Mouse (Mus musculus): ENCODE measurements around the gene Bub1b. TPM values are rescaled to one million over a fixed set of nuclear protein-coding genes. Genes with fewer than 3 reads are reported as not detected.
"Not testable (repeated sequence)": the region's sequence is repeated elsewhere in the genome, so short reads cannot be mapped to it uniquely, and the experiment has no call there.

Gene Bub1b
- polyA plus RNA-seq, 1 experiment from 2014 or later, result 42.9 TPM

- peaks cover 26% of the 10 kb centered on the region for H3K36me3 ChIP-seq
- H3K4me1 ChIP-seq, result no peaks in the 10 kb centered on the region
- 45% methylated on average over 5 of the region's 5 CpGs for WGBS
- H3K27me3 ChIP-seq, result no peaks in the 10 kb centered on the region
- H3K27ac ChIP-seq (replicated peaks), result no peak overlapping the region
- no peak overlapping the region for H3K4me2 ChIP-seq (replicated peaks)
- no peak for ATAC-seq (replicated peaks)
- H3K4me3 ChIP-seq, result no peak overlapping the region
- H3K9ac ChIP-seq (replicated peaks), result no peak overlapping the region
- H3K9me3 ChIP-seq, result no peaks in the 10 kb centered on the region
These were observed 35.4 kb downstream of the Bub1b start for GRCm38 (mm10) chr2:118633441-118633840.

DNA sequence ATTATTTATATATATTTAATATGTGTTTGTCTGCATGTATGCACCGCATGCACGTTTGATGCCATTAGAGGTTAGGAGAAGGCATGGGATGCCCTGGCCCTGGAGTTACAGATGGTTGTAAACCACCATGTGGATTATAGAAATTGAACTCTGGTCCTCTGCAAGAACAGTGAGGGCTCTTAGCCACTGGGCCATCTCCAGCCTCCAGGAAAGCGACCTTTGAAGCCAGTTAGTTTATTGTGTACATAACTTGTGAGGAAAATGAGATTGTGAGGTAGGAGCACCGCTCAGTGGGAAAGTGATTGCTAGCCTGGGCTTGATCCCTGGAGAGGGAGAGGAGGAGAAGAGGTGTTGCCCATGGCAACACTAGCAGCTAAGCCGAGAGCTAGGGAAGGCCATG, 39.2 kb downstream of the Bub1b start:
- H3K9me3 ChIP-seq, result no peaks in the 10 kb centered on the region
- no peak overlapping the region for H3K27ac ChIP-seq (replicated peaks)
- 83% methylated on average over 5 of the region's 5 CpGs for WGBS
- H3K27me3 ChIP-seq, result no peaks in the 10 kb centered on the region
- H3K4me1 ChIP-seq, result no peaks in the 10 kb centered on the region
- ATAC-seq (replicated peaks), result no peak
- H3K36me3 ChIP-seq, result peaks cover 16% of the 10 kb centered on the region
- no peak overlapping the region for H3K4me3 ChIP-seq
- no peak overlapping the region for H3K4me2 ChIP-seq (replicated peaks)
- H3K9ac ChIP-seq (replicated peaks), result no peak overlapping the region

DNA sequence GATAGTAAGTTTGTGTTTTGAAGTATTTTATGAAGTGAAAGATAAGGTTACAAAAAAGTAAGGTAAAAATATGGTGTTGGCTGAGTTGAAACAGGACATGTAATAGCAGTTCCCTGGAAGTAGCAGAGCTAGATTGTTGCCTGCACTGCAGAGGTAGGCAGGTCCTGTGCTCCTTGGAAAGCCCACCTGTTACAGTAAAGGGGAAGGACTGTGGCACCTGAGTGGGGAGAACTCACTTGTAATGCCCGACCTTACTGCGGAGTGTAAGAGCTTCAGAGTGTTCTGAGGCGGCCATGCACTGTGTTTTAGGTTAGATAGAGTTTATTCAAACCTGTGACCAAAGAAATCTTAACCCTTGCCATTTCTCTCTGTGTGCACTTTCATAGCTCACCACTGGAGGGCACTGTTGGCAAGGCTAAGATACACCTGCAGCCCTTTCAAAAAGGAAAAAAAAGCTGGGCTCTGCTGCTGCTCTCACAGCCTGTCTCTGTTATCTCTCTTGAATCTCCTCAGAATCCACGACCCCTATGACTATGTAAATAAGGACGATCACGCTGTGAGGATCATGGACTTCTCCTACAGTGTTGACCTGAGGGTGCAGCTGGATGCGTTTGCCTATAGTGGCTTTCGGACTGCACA, 40.0 kb downstream of the Bub1b start:
- H3K4me2 ChIP-seq (replicated peaks), result no peak overlapping the region
- no peaks in the 10 kb centered on the region for H3K4me1 ChIP-seq
- peaks cover 16% of the 10 kb centered on the region for H3K36me3 ChIP-seq
- peak; percentile 83 for ATAC-seq (replicated peaks)
- H3K27ac ChIP-seq (replicated peaks), result no peak overlapping the region
- no peaks in the 10 kb centered on the region for H3K9me3 ChIP-seq
- WGBS, result 45% methylated on average over 8 of the region's 8 CpGs
- no peaks in the 10 kb centered on the region for H3K27me3 ChIP-seq
- no peak overlapping the region for H3K4me3 ChIP-seq
- no peak overlapping the region for H3K9ac ChIP-seq (replicated peaks)

DNA sequence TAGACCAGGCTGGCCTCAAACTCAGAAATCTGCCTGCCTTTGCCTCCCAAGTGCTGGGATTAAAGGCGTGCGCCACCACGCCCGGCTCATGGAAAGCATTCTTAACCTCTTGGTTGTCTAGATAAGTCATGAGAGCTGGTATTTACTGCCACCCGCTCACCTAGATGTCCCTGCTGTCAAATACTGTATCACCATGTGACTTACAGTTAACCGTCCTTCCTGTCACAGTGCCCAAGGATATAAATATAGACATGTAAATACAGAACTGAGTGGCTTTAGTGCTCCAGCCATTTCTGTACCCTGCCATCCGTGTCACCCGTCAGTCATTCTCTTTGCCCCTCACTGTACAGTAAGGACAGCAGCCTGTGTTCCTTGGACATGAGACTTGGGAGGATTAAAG, 40.7 kb downstream of the Bub1b start:
- H3K4me2 ChIP-seq (replicated peaks), result no peak overlapping the region
- H3K27me3 ChIP-seq, result no peaks in the 10 kb centered on the region
- no peak overlapping the region for H3K27ac ChIP-seq (replicated peaks)
- no peak overlapping the region for H3K9ac ChIP-seq (replicated peaks)
- no peak for ATAC-seq (replicated peaks)
- 94% methylated on average over 8 of the region's 8 CpGs for WGBS
- no peaks in the 10 kb centered on the region for H3K9me3 ChIP-seq
- no peaks in the 10 kb centered on the region for H3K4me1 ChIP-seq
- H3K4me3 ChIP-seq, result no peak overlapping the region
- H3K36me3 ChIP-seq, result peaks cover 9% of the 10 kb centered on the region

DNA sequence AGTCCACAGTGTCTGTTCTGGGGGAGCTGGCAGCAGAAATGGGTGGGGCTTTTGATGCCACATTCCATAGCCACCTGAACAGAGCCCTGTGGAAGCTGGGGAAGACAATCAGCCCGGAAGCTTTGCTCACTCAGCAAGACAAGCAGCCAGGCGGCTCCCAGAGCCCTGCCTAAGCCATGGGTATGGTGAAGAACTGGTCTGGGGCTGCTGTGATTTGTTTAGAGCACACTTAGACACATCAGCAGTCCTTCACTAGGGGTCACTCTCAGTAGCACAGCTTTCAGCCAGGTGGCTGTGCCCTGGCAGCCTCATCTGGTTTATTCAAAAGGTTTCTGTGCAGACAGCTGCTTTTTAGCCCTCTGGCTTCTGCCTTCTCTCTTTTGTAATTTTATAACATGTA, 43.1 kb downstream of the Bub1b start:
- H3K27ac ChIP-seq (replicated peaks), result no peak overlapping the region
- ATAC-seq (replicated peaks), result no peak
- no peaks in the 10 kb centered on the region for H3K27me3 ChIP-seq
- 65% methylated on average over 2 of the region's 2 CpGs for WGBS
- H3K4me2 ChIP-seq (replicated peaks), result no peak overlapping the region
- H3K4me1 ChIP-seq, result no peaks in the 10 kb centered on the region
- H3K36me3 ChIP-seq, result peaks cover 4% of the 10 kb centered on the region
- H3K4me3 ChIP-seq, result no peak overlapping the region
- no peak overlapping the region for H3K9ac ChIP-seq (replicated peaks)
- no peaks in the 10 kb centered on the region for H3K9me3 ChIP-seq

DNA sequence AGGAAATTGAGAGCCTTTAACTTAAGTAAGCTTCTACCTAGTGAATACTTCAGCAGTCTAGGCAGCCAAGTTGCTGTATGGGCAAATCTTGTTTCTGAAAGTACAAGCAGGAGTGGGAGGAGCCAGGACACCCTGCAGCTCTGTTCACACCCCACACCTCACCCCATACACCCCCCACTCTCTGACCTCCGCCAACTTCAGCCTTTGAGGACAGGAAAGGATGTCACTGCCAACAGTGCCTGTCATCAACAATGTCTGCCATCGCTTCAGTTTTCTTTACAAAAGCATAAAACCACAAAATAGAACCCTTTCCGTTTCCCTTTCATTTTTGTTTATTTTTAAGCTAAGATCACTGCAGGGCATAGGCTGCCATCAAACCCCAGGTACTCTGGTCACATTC, 44.4 kb downstream of the Bub1b start:
- 82% methylated on average over 3 of the region's 3 CpGs for WGBS

DNA sequence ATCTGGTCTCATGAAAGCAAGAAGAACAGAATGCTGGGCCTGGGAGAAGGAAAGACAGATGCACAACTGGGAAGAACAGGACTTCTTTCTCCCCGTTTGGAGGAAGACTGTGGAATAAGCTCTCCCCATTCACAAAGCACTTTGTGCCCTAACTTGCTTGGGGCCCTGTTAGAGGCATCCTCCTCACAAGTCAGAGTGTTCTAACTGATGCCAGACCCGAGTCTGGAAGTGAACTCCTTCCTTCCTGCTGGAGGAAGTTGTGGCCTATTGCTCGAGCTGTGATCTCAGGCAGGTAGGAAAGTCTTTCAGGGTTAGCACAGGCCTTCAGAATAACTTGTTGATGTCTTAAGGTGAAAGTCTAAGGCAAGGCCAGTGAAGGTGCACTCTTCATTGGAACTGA, 44.9 kb downstream of the Bub1b start:
- Histone ChIP-seq H3K4me1 (no peaks in the 10 kb centered on the region), H3K27me3 (no peaks in the 10 kb centered on the region), H3K9ac (replicated peaks) (no peak overlapping the region), H3K9me3 (no peaks in the 10 kb centered on the region), H3K27ac (replicated peaks) (no peak overlapping the region), H3K36me3 (no peaks in the 10 kb centered on the region; the same call in 1 of the 2 replicates), H3K4me2 (replicated peaks) (no peak overlapping the region), H3K4me3 (no peak overlapping the region)
- 71% methylated on average over 3 of the region's 3 CpGs for WGBS
- no peak for ATAC-seq (replicated peaks)

More for the DNA sequence above, 44.4 kb downstream of the Bub1b start:
- no peak overlapping the region for H3K4me2 ChIP-seq (replicated peaks)
- H3K4me1 ChIP-seq, result no peaks in the 10 kb centered on the region
- no peaks in the 10 kb centered on the region for H3K9me3 ChIP-seq
- ATAC-seq (replicated peaks), result no peak
- H3K36me3 ChIP-seq, result no peaks in the 10 kb centered on the region; the same call in 1 of the 2 replicates
- no peak overlapping the region for H3K4me3 ChIP-seq
- H3K9ac ChIP-seq (replicated peaks), result no peak overlapping the region
- H3K27ac ChIP-seq (replicated peaks), result no peak overlapping the region
- no peaks in the 10 kb centered on the region for H3K27me3 ChIP-seq

DNA sequence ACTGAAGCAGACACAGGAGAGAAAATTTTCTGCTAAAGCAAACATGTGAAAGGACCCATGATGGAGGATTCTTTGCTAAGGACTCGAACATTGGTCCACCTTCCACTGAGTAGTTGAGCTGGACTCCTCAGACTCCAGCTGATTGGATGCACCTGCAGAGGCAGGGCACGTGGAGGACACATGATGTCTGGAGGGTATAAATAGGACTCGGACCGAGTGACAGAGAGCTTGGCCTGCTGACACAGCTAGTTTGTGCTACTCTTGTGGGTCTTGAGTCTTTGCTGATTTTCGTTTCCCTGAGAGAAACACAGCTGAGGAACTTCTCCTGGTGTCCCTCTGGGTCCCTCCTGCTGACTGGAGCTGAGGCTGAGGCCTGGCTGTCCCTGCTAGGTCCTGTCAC, 48.7 kb downstream of the Bub1b start:
- Histone ChIP-seq H3K4me2 (replicated peaks) (no peak overlapping the region), H3K4me1 (no peaks in the 10 kb centered on the region), H3K27ac (replicated peaks) (no peak overlapping the region), H3K27me3 (no peaks in the 10 kb centered on the region), H3K4me3 (no peak overlapping the region), H3K36me3 (no peaks in the 10 kb centered on the region; the same call in 1 of the 2 replicates), H3K9me3 (no peaks in the 10 kb centered on the region), H3K9ac (replicated peaks) (no peak overlapping the region)
- WGBS, result 86% methylated on average over 5 of the region's 5 CpGs
- ATAC-seq (replicated peaks), result no peak

GRCm38 (mm10) chr2:118650697-118651096, 52.7 kb downstream of the Bub1b start:
- not testable (repeated sequence) for H3K9me3 ChIP-seq; H3K9ac ChIP-seq (replicated peaks); H3K4me2 ChIP-seq (replicated peaks); H3K36me3 ChIP-seq; H3K27me3 ChIP-seq; H3K4me1 ChIP-seq; ATAC-seq (replicated peaks); H3K4me3 ChIP-seq; H3K27ac ChIP-seq (replicated peaks)
- WGBS, result 39% methylated on average over 2 of the region's 2 CpGs

DNA sequence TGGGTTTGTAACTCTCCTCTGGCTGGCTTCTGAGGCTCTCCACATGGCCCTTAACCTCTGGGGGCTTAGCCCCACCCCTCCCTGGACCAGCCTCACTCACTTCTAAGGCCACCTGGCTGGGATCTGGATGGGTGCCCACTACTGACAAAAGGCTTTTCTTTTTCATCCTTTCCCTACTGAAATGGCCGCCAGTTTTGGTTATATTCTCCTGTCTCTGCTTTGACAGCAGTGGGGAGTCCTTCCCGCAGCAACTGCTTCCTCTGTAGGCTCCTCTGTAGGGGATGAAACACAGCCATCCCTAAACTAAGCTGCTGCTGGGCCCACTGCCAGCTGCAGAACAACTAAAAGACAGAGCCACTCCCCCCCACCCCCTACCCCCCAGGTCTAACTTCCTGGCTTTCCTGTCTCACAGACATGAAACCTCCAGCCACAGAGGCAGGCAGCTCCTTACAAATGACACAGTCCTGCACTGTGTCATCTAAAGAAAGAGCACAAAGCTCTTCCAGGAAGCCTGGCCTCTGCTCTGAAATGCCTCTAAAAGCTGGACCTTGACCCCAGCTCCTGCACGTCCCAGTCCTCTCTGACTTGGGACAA, 58.8 kb downstream of the Bub1b start:
- WGBS, result 9% methylated on average over 3 of the region's 3 CpGs
- no peaks in the 10 kb centered on the region for H3K36me3 ChIP-seq
- no peak overlapping the region for H3K4me3 ChIP-seq
- peaks cover 21% of the 10 kb centered on the region for H3K4me1 ChIP-seq
- no peaks in the 10 kb centered on the region for H3K27me3 ChIP-seq
- H3K27ac ChIP-seq (replicated peaks), result peak overlapping the region; percentile 52; the same call in 1 of the 2 replicates
- no peaks in the 10 kb centered on the region for H3K9me3 ChIP-seq
- no peak for ATAC-seq (replicated peaks)
- no peak overlapping the region for H3K9ac ChIP-seq (replicated peaks)
- no peak overlapping the region for H3K4me2 ChIP-seq (replicated peaks)

DNA sequence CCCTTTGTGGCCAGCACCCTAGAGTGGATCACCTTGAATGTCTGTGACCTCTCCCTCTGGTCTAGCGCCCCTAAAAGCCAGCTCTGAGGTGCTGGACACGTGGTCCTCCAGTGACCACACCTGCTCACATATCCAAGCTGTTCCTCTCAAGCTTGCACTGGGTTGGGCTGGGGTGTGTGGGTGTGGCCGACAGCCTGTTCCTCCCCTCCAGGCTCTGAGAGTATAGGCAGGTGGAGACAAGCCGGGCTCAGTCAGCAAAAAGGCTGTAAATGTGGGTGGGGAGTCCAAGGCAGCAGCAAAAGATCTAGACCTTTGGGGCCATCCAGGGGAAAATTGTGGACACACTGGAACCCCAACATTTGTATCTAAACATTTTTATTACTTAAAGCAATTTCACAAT, 60.4 kb downstream of the Bub1b start:
- Histone ChIP-seq H3K4me2 (replicated peaks) (no peak overlapping the region), H3K9ac (replicated peaks) (no peak overlapping the region), H3K4me1 (peaks cover 33% of the 10 kb centered on the region), H3K27ac (replicated peaks) (no peak overlapping the region), H3K27me3 (no peaks in the 10 kb centered on the region), H3K4me3 (no peak overlapping the region), H3K9me3 (no peaks in the 10 kb centered on the region), H3K36me3 (no peaks in the 10 kb centered on the region)
- 51% methylated on average over 4 of the region's 4 CpGs for WGBS
- no peak for ATAC-seq (replicated peaks)

GRCm38 (mm10) chr2:118659077-118659476, 61.1 kb downstream of the Bub1b start:
- Histone ChIP-seq H3K4me1 (peaks cover 39% of the 10 kb centered on the region), H3K36me3 (no peaks in the 10 kb centered on the region), H3K4me2 (replicated peaks) (no peak overlapping the region), H3K9me3 (no peaks in the 10 kb centered on the region), H3K27ac (replicated peaks) (no peak overlapping the region), H3K4me3 (no peak overlapping the region), H3K27me3 (no peaks in the 10 kb centered on the region), H3K9ac (replicated peaks) (no peak overlapping the region)
- WGBS, result 65% methylated on average over 1 of the region's 1 CpGs
- no peak for ATAC-seq (replicated peaks)

DNA sequence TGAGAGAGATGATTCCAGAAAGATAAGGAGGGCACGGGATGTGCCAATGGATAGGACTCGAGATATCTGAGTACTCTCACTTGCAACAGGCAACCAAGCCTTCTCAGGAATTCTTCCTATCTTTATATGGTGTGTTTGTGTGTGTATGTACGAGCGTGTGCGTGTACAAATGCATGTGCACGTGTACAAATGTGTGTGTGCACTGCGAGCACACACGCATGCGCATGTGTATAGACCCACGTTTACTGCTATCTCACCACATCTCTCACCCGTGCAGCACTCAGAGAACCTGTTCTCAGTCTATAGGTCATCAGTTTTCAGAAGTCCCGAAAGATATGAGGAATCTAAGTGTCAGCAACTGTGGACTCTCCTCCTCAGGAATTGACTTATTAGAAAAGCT, 61.5 kb downstream of the Bub1b start:
- H3K4me1 ChIP-seq, result peaks cover 44% of the 10 kb centered on the region

More for the DNA sequence above, 61.5 kb downstream of the Bub1b start:
- H3K27ac ChIP-seq (replicated peaks), result peak overlapping the region; percentile 4; the same call in 1 of the 2 replicates
- H3K4me3 ChIP-seq, result peak overlapping the region; percentile 41
- H3K9ac ChIP-seq (replicated peaks), result peak overlapping the region; percentile 38
- no peaks in the 10 kb centered on the region for H3K36me3 ChIP-seq
- 91% methylated on average over 12 of the region's 12 CpGs for WGBS
- peak overlapping the region; percentile 45 for H3K4me2 ChIP-seq (replicated peaks)
- no peaks in the 10 kb centered on the region for H3K27me3 ChIP-seq
- ATAC-seq (replicated peaks), result no peak
- H3K9me3 ChIP-seq, result no peaks in the 10 kb centered on the region
